Mouse (Mus musculus) forebrain, embryonic 11.5 days (tissue): ENCODE results near the gene Tnfrsf4. TPM values are rescaled to one million over a fixed set of nuclear protein-coding genes. Genes with fewer than 3 reads are reported as not detected.

ENCODE experiments used
- ATAC-seq: fragments of 200-750 bp; cut with Nextera tagmentation; replicated peaks from 2 replicates; pipeline ENCODE4 v1.8.0; 2017; ENCODE audit warnings: moderate TSS enrichment; ENCODE audit not compliant: low FRiP score
- DNase-seq: peaks from one replicate; pipeline ENCODE4 v3.0.0-alpha.2; 2017; ENCODE audit warnings: low spot score
- H3K27ac ChIP-seq: fragments of 300-500 bp; sonication (generic); 2 replicates; pipeline ENCODE4 v1.5.1; 2014; ENCODE audit warnings: low read depth, low read length
- H3K27me3 ChIP-seq: fragments of 300-500 bp; sonication (generic); 2 replicates; pipeline ENCODE4 v1.6.1; 2014; ENCODE audit warnings: mild to moderate bottlenecking, low read length, mixed read lengths; ENCODE audit not compliant: control insufficient read depth, insufficient read depth
- H3K36me3 ChIP-seq: fragments of 300-500 bp; sonication (generic); 2 replicates; pipeline ENCODE4 v1.6.1; 2014; ENCODE audit warnings: mild to moderate bottlenecking, low read length, moderate library complexity, mixed read lengths; ENCODE audit not compliant: control insufficient read depth, insufficient read depth
- H3K4me1 ChIP-seq: fragments of 300-500 bp; sonication (generic); replicated peaks from 2 replicates; pipeline ENCODE4 v1.6.1; 2014; ENCODE audit warnings: low read length, mixed read lengths; ENCODE audit not compliant: control insufficient read depth, insufficient read depth
- H3K4me2 ChIP-seq: fragments of 300-500 bp; sonication (generic); 2 replicates; pipeline ENCODE4 v1.6.1; 2014; ENCODE audit warnings: low read depth, mild to moderate bottlenecking, low read length, moderate library complexity, mixed read lengths; ENCODE audit not compliant: severe bottlenecking
- H3K4me3 ChIP-seq: fragments of 300-500 bp; sonication (generic); 2 replicates; pipeline ENCODE4 v1.5.1; 2014; ENCODE audit warnings: low read depth, low read length
- H3K9ac ChIP-seq: fragments of 300-500 bp; sonication (generic); 2 replicates; pipeline ENCODE4 v1.6.1; 2014; ENCODE audit warnings: low read length
- H3K9me3 ChIP-seq: fragments of 300-500 bp; sonication (generic); 2 replicates; pipeline ENCODE4 v1.6.1; 2016; ENCODE audit warnings: low read length, mixed read lengths; ENCODE audit not compliant: control insufficient read depth
- WGBS: fragments of 180-500 bp; shearing (Covaris S2); extraction: QIAGEN DNeasy Blood & Tissue Kit; methylation state at CpG from one replicate; pipeline ENCODE4 v1.1.7; 2014; 5-methylcytosine and 5-hydroxymethylcytosine counted together
- polyA plus RNA-seq: library from polyadenylated mRNA; unstranded; fragments of >200 nt; fragmentation: Nextera tagmentation; extraction: Ambion mirVana; gene quantifications from 2 replicates; pipeline ENCODE4 v1.2.1, GENCODE M21; 2014

Gene Tnfrsf4
- polyA plus RNA-seq, 1 experiment from 2014 or later = 0.53 TPM

DNA sequence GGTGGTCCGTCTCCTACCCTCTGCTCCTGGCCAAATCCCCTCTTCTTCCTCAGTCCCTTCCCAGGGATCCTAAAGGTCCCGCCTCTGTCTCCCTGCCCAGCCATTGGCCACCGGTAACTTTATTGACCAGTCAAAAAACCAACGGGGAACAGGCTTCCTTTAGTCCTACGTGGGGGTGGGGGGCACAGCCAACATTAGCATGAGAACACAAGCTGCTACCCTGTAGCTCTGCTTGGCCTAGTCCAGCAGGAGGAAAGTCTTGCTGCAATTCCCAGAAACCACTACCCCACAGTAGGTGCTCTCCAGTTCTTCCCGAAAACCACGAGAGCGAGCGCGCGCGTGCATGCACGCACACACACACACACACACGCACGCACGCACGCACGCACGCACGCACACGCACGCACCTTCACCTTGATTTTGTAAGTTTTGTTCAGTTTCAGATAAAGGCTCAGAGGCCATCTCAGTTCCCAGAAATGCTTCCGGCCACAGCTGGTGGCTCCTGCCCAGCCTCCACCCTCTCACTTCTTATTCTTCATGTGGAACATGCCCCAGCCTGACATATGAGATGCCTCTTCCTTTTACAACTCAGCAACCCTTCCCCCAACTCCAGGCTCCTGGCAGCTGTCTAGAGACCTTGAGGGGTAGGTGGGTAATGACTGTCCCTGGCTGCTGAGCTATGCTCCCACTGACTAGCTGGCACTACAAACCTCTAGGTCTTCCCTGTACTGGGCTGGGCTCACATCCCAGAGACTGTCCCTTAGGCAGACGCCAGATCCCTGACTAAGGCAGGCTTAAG lies 18.1 kb downstream of the Tnfrsf4 start:
- peak; percentile 82 for DNase-seq
- H3K4me3 ChIP-seq = peak overlapping the region; percentile 40
- peak overlapping the region; percentile 51 for H3K4me2 ChIP-seq
- peaks cover 5% of the 10 kb centered on the region for H3K4me1 ChIP-seq
- H3K9ac ChIP-seq = peak overlapping the region; percentile 59
- WGBS = 2% methylated on average over 24 of the region's 24 CpGs
- H3K27ac ChIP-seq = peak overlapping the region; percentile 84
- H3K27me3 ChIP-seq = peaks cover 22% of the 10 kb centered on the region
- no peaks in the 10 kb centered on the region for H3K9me3 ChIP-seq
- H3K36me3 ChIP-seq = no peaks in the 10 kb centered on the region; the same call in 1 of the 2 replicates
- ATAC-seq = peak; percentile 91

DNA sequence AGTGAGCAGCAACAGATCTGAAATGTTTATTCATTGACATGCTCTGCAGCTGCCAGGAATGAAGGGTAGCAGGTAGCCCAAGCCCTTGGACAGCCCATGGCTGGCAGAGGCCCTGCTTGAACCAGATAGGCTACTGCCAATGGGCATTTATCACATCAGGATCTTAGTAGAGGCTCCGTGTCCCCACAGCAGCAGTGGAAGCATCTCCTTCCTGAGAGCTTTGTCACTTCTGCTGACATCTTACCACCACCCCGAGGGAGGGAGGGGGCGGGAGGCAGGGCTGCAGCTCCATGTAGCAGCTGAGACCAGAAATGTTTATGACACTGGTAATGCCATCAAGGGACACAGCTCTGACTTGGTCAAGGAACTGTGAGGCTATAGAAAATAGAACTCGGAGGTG lies 19.2 kb downstream of the Tnfrsf4 start:
- ATAC-seq (no peak), DNase-seq (no peak)
- Histone ChIP-seq H3K27me3 (peaks cover 22% of the 10 kb centered on the region), H3K4me1 (peaks cover 5% of the 10 kb centered on the region), H3K36me3 (no peaks in the 10 kb centered on the region), H3K27ac (no peak overlapping the region), H3K9ac (no peak overlapping the region), H3K4me3 (no peak overlapping the region), H3K9me3 (no peaks in the 10 kb centered on the region), H3K4me2 (no peak overlapping the region)
- 85% methylated on average over 4 of the region's 4 CpGs for WGBS

DNA sequence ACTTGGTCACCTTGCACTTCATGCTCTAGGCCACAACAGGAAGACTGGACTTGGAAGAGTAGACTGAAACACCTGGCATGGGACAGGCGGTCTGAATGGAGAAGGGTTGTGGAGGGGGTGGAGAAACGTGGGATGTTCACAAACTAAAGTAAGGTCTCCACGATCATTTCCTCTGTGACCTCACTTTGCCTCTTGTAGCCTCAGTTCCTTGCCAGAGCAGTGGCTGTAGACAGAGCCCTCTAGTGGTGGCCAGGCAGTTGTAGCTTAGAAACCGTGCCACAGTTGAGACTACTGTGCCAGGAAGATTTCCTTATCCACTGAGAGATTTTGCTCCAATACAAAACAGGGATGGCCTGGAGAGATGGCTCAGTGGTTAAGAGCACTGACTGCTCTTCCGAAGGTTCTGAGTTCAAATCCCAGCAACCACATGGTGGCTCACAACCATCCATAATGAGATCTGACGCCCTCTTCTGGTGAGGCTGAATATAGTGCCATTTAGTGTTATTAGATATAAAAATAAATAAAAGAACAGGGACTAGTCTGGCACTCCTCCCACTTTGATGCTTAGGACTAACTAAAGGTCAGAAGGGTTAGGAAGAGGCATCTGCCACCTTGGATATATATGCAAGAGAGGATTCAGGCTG lies 20.0 kb downstream of the Tnfrsf4 start:
- Histone ChIP-seq H3K36me3 (no peaks in the 10 kb centered on the region), H3K4me3 (no peak overlapping the region), H3K4me2 (no peak overlapping the region), H3K9me3 (no peaks in the 10 kb centered on the region), H3K27me3 (peaks cover 22% of the 10 kb centered on the region), H3K4me1 (peaks cover 5% of the 10 kb centered on the region), H3K9ac (no peak overlapping the region), H3K27ac (no peak overlapping the region)
- WGBS = 57% methylated on average over 6 of the region's 6 CpGs
- ATAC-seq = no peak
- no peak for DNase-seq

DNA sequence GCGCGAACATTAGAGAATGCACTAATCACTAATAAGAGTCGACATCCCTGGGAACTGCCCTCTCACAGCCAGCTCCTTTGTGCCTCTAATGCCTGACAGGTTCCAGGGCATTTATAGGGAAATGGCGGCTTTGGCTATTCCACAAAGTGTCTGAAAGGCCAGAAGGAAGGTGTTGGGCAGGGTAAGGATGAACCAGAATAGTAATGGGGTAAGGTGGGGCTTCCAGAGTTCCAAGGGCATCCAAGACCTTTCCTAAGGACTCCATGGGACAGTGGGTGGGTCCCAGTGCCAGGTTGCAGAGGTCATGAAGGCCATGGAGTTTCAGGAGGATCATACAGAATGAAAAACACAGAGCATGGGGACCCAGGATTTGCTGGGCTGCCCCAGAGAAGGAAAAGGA lies 20.7 kb downstream of the Tnfrsf4 start:
- WGBS = 49% methylated on average over 4 of the region's 4 CpGs
- no peak for ATAC-seq
- Histone ChIP-seq H3K27ac (no peak overlapping the region), H3K4me1 (peaks cover 5% of the 10 kb centered on the region), H3K9ac (no peak overlapping the region), H3K4me3 (no peak overlapping the region), H3K36me3 (no peaks in the 10 kb centered on the region), H3K27me3 (peaks cover 22% of the 10 kb centered on the region), H3K4me2 (no peak overlapping the region), H3K9me3 (no peaks in the 10 kb centered on the region)
- no peak for DNase-seq

DNA sequence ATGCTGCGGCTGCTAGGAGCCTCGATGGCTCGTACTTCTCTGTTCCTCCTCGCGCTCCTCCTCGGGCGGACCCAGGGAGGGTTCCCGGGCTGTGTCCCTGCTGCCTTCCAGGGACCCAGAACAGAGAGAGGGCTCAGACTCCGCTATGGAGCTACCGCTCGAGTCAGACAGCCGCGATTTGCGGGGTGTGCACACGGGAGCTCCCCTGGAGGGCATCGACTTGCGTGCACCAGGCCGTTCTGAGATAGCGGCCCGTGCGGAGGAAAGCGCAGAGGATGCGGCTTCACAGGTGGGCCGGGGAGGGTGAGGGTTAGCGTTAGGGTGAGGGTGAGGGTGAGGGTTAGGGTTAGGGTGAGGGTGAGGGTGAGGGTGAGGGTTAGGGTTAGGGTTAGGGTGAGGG lies 21.3 kb downstream of the Tnfrsf4 start:
- Histone ChIP-seq H3K27ac (no peak overlapping the region), H3K4me2 (peak overlapping the region; percentile 29), H3K27me3 (peaks cover 22% of the 10 kb centered on the region), H3K9me3 (no peaks in the 10 kb centered on the region), H3K4me3 (peak overlapping the region; percentile 5; the same call in 1 of the 2 replicates), H3K36me3 (no peaks in the 10 kb centered on the region), H3K9ac (no peak overlapping the region), H3K4me1 (peaks cover 5% of the 10 kb centered on the region)
- DNase-seq = no peak
- 3% methylated on average over 25 of the region's 25 CpGs for WGBS
- no peak for ATAC-seq

DNA sequence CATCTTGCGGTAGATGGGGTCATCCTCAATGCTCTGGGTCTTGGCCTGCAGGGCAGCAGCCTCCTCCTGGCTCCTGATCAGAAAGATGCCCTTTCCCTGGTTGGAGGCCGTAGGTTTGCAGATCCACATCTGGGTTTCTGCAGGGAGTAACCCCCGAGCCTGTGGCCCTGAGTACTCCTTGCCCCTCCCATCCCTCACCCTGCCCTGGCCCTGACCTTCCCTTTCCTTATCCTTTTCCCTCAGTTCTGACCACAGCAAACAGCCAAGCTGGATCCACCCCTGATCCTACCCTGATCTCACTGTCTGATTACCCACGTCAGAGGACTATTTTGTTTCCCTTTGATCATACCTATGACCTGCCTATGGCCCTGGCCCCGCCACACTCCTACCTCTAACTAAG lies 31.1 kb downstream of the Tnfrsf4 start:
- DNase-seq (no peak), ATAC-seq (no peak)
- Histone ChIP-seq H3K9ac (no peak overlapping the region), H3K27me3 (no peaks in the 10 kb centered on the region), H3K4me3 (no peak overlapping the region), H3K4me1 (no peaks in the 10 kb centered on the region), H3K27ac (no peak overlapping the region), H3K36me3 (no peaks in the 10 kb centered on the region), H3K4me2 (no peak overlapping the region), H3K9me3 (no peaks in the 10 kb centered on the region)
- 75% methylated on average over 5 of the region's 5 CpGs for WGBS

DNA sequence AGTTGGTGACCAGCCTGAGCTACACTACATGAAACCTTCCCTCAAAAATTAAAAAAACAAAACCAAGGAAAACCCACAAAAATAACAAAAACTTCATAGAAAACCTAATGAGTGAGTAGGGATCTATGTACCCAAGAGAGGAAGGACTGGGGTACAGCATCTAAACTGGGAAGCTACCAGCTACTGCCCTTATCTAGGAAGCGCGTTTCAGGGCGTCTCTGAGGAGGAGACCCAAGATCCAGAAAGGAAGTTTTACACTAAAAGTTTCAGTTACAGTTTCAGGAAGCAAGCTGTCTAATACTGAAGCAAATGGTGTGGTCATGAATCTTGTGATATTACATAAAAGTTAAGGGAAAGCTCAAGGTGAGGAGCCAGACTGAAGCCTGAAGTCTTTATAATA lies 36.1 kb downstream of the Tnfrsf4 start:
- Histone ChIP-seq H3K4me3 (no peak overlapping the region), H3K9me3 (no peaks in the 10 kb centered on the region), H3K4me2 (no peak overlapping the region), H3K27ac (no peak overlapping the region), H3K9ac (no peak overlapping the region), H3K4me1 (no peaks in the 10 kb centered on the region), H3K36me3 (no peaks in the 10 kb centered on the region), H3K27me3 (no peaks in the 10 kb centered on the region)
- 83% methylated on average over 3 of the region's 3 CpGs for WGBS
- DNase-seq (no peak), ATAC-seq (no peak)

DNA sequence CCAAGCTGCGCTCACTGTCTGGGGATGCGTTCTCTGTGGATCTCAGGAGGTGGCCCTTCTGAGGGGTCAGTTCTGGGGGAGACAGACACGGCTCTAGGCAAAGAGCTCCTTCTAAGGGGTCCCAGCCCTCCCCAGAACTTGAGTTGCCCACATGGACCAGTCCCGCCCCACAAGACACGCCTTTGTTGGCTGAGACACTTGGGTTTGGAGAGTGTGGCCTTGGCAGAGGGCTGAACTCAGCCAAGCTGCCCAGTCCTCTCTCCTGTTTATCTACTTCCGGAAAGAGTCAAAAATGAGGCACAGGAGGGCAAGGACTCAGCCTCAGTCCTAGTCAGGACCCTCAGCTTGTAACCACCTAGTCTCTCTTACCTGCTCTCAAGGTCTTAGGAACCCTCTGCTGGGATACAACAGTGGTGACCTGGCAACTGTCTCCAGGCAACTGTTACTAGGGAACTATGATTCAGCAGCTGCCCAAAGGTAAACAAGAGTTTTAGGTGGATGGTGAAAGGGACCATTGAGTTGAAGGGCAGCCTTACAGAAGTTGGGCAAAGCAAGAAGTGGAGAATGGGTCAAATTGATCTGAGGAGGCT lies 36.8 kb downstream of the Tnfrsf4 start:
- H3K9me3 ChIP-seq = no peaks in the 10 kb centered on the region
- H3K27me3 ChIP-seq = no peaks in the 10 kb centered on the region
- H3K36me3 ChIP-seq = no peaks in the 10 kb centered on the region
- ATAC-seq = no peak
- no peak for DNase-seq
- WGBS = 69% methylated on average over 6 of the region's 6 CpGs
- no peak overlapping the region for H3K27ac ChIP-seq
- H3K9ac ChIP-seq = no peak overlapping the region
- no peak overlapping the region for H3K4me3 ChIP-seq
- H3K4me2 ChIP-seq = no peak overlapping the region
- no peaks in the 10 kb centered on the region for H3K4me1 ChIP-seq
